Mouse (Mus musculus) G1E (cell line): Measurements from ENCODE around the gene Sf3b2. TPM values are rescaled to one million over a fixed set of nuclear protein-coding genes. Genes with fewer than 3 reads are reported as not detected.

Source experiments
- ATAC-seq: 2 replicates; pipeline ENCODE4 v1.8.0; 2016; ENCODE audit warnings: mild to moderate bottlenecking; ENCODE audit not compliant: insufficient number of reproducible peaks, poor library complexity, low FRiP score, severe bottlenecking; ENCODE audit errors: extremely low read depth
- DNase-seq: peaks from one replicate; pipeline ENCODE4 v3.0.0; 2012; ENCODE audit warnings: low spot score
- H3K27me3 ChIP-seq: 2 replicates; pipeline ENCODE4 v1.6.1; 2012; ENCODE audit warnings: mild to moderate bottlenecking, low read length, inconsistent platforms; ENCODE audit not compliant: insufficient read depth
- H3K36me3 ChIP-seq: replicated peaks from 2 replicates; pipeline ENCODE3; 2012; ENCODE audit warnings: mild to moderate bottlenecking, inconsistent platforms
- H3K4me1 ChIP-seq: 2 replicates; pipeline ENCODE4 v1.6.1; 2012; ENCODE audit warnings: low read depth, low read length, inconsistent platforms, mixed read lengths; ENCODE audit not compliant: insufficient read depth
- H3K4me3 ChIP-seq: 2 replicates; pipeline ENCODE4 v1.5.1; 2012; ENCODE audit warnings: low read depth, mild to moderate bottlenecking, inconsistent platforms, low read length, moderate library complexity, mixed read lengths
- H3K9me3 ChIP-seq: replicated peaks from 2 replicates; pipeline ENCODE4 v1.6.1; 2012; ENCODE audit warnings: inconsistent platforms
- CTCF ChIP-seq: IDR thresholded peaks from 2 replicates; pipeline ENCODE4 v1.5.1; 2012; ENCODE audit warnings: low read depth, low read length, inconsistent platforms, mixed read lengths
- GATA1 ChIP-seq: IDR thresholded peaks from 2 replicates; pipeline ENCODE4 v1.6.1; 2012; ENCODE audit warnings: borderline replicate concordance, low read length, inconsistent platforms, mixed read lengths
- GATA2 ChIP-seq: IDR thresholded peaks from 2 replicates; pipeline ENCODE4 v1.6.1; 2012; ENCODE audit warnings: low read depth, low read length, inconsistent platforms, borderline replicate concordance
- POLR2AphosphoS5 ChIP-seq: IDR thresholded peaks from 2 replicates; pipeline ENCODE4 v1.6.1; 2012; ENCODE audit warnings: low read depth, low read length, inconsistent platforms; ENCODE audit not compliant: insufficient replicate concordance
- TAL1 ChIP-seq: conservative IDR thresholded peaks from 2 replicates; pipeline ENCODE4 v1.6.1; 2012; ENCODE audit warnings: low read depth, low read length, inconsistent platforms, mixed read lengths
- polyA plus RNA-seq: library from polyadenylated mRNA; stranded (reverse); fragments of >175 nt; gene quantifications from 2 replicates; pipeline ENCODE4 v1.2.3, GENCODE M21; 2012
- total RNA-seq, 2 experiments: library from RNA; stranded (forward) in 1 of 2; stranded (reverse) in 1 of 2; fragments of 200-1000 nt in 1 of 2; fragments of >200 nt in 1 of 2; fragmentation: Nextera tagmentation in 1 of 2; gene quantifications; 2 replicates each; pipeline ENCODE4 v1.2.3; 2014 to 2017

Gene Sf3b2
- total and polyA plus RNA-seq, 3 experiments = 175 to 421 (median 253) TPM

DNA sequence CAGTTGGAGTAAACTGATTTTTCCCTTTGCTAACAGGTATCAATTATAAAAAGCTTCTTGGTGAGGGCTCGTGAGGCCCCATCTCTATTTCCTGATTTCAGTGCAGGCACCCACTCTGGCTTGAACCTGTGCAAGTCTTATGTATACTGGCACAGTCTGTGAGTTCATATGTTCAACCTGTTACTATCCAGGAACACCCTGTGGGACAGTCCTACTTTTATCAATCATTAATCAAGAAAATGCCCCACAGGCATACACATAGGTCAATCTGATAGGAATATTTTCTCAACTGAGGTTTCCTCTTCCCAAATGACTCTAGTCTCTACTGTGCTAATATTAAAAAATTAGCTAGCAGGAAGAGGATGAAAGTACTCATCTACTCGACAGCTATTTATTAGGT is 65.1 kb downstream of the Sf3b2 start:
- no peaks in the 10 kb centered on the region for H3K27me3 ChIP-seq
- H3K4me1 ChIP-seq = 0 out of 2 replicates have a peak, but pooled peaks cover 2% of the 10 kb centered on the region
- peaks cover 10% of the 10 kb centered on the region for H3K36me3 ChIP-seq
- no peaks in the 10 kb centered on the region for H3K9me3 ChIP-seq
- TF ChIP-seq POLR2AphosphoS5 (no peak), CTCF (no peak), GATA1 (no peak), GATA2 (no peak), TAL1 (no peak)
- DNase-seq (no peak), ATAC-seq (no peak)
- no peak overlapping the region for H3K4me3 ChIP-seq

DNA sequence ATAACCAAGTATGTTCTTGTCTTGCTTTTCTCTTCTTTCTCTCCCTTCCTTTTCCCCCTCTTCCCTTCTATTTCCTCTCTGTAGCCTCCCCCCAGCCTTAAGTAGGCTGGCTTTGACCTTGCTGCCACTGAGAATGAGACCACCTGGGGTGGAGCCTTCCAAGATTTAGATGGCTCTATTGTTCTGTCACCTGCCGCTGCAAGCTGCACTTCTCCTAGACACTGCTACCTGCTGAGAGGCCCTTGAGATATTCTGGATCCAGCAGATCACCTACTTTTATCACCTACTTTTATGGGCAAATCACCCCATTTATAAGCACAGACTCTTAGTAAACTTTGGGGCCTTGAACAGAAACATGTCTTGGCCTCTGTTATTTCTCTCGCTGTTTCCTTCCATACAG is 70.6 kb downstream of the Sf3b2 start:
- peaks cover 25% of the 10 kb centered on the region for H3K36me3 ChIP-seq

DNA sequence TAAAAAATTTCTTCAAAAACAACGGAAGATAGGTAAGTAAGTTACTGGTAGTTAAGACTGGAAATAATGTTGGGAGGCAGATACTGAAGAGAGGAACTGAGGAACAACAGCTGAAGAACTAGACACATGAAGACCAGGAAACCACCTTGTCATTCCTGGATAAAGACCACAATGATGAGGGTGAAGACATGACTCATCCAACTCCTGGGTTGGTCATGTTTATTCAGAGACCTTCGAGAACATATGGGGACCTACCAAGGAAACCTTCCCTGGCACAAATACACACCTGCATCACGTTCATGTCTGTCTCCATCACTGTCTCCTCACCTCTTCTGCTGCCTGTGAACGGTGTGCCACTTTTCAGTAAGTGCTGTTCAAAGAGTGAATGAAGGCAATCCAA is 71.2 kb downstream of the Sf3b2 start:
- H3K27me3 ChIP-seq = no peaks in the 10 kb centered on the region
- no peak overlapping the region for H3K4me3 ChIP-seq
- H3K36me3 ChIP-seq = peaks cover 25% of the 10 kb centered on the region
- ATAC-seq = no peak
- TF ChIP-seq CTCF = no peak
- H3K4me1 ChIP-seq = no peaks in the 10 kb centered on the region; the same call in 1 of the 2 replicates
- no peaks in the 10 kb centered on the region for H3K9me3 ChIP-seq
- DNase-seq = no peak

More for the DNA sequence above, 70.6 kb downstream of the Sf3b2 start:
- H3K4me3 ChIP-seq = no peak overlapping the region
- H3K4me1 ChIP-seq = no peaks in the 10 kb centered on the region; the same call in 1 of the 2 replicates
- no peaks in the 10 kb centered on the region for H3K9me3 ChIP-seq
- DNase-seq (no peak), ATAC-seq (no peak)
- TF ChIP-seq GATA2 (no peak), CTCF (no peak), POLR2AphosphoS5 (no peak), TAL1 (no peak), GATA1 (no peak)
- H3K27me3 ChIP-seq = no peaks in the 10 kb centered on the region

Other genes starting within 250 kb of the Sf3b2 start
Only the 20 nearest of the 26 such genes appear.
- gene Cnih2, start 196.9 kb downstream of the Sf3b2 start, total RNA-seq (2014; fragmentation: Nextera tagmentation) = 0.53 and 2.1 TPM in 2 replicates
- gene Cnih2, start 196.9 kb downstream of the Sf3b2 start, total RNA-seq (2017) = not detected in 2 replicates
- gene Cnih2, start 196.9 kb downstream of the Sf3b2 start, polyA plus RNA-seq = 1.6 and 1.9 TPM in 2 replicates
- 35.9 and 47.6 TPM in 2 replicates for gene Rab1b, start 188.4 kb downstream of the Sf3b2 start, total RNA-seq (2014; fragmentation: Nextera tagmentation)
- 90.4 and 109 TPM in 2 replicates for gene Rab1b, start 188.4 kb downstream of the Sf3b2 start, total RNA-seq (2017)
- gene Rab1b, start 188.4 kb downstream of the Sf3b2 start, polyA plus RNA-seq = 195 and 231 TPM in 2 replicates
- 6.8 and 10.7 TPM in 2 replicates for gene Klc2, start 176.9 kb downstream of the Sf3b2 start, total RNA-seq (2014; fragmentation: Nextera tagmentation)
- 2.6 and 3.4 TPM in 2 replicates for gene Klc2, start 176.9 kb downstream of the Sf3b2 start, total RNA-seq (2017)
- gene Klc2, start 176.9 kb downstream of the Sf3b2 start, polyA plus RNA-seq = 8.2 and 10.1 TPM in 2 replicates
- 49.8 and 53.3 TPM in 2 replicates for gene Pacs1, start 22.3 kb downstream of the Sf3b2 start, total RNA-seq (2014; fragmentation: Nextera tagmentation)
- gene Pacs1, start 22.3 kb downstream of the Sf3b2 start, total RNA-seq (2017) = 9.8 TPM in 2 replicates
- 39.0 and 50.6 TPM in 2 replicates for gene Pacs1, start 22.3 kb downstream of the Sf3b2 start, polyA plus RNA-seq
- gene Gal3st3, start 2.9 kb upstream of the Sf3b2 start, total RNA-seq (2014; fragmentation: Nextera tagmentation) = not detected in 2 replicates
- 0.16 TPM in 1 of 2 replicates, not detected in the other for gene Gal3st3, start 2.9 kb upstream of the Sf3b2 start, total RNA-seq (2017)
- not detected in 2 replicates for gene Gal3st3, start 2.9 kb upstream of the Sf3b2 start, polyA plus RNA-seq
- gene Catsper1, start 40.3 kb upstream of the Sf3b2 start, total RNA-seq (2014; fragmentation: Nextera tagmentation) = not detected in 2 replicates
- gene Catsper1, start 40.3 kb upstream of the Sf3b2 start, total RNA-seq (2017) = not detected in 2 replicates
- not detected in 2 replicates for gene Catsper1, start 40.3 kb upstream of the Sf3b2 start, polyA plus RNA-seq
- not detected in 2 replicates for gene Cst6, start 54.1 kb upstream of the Sf3b2 start, total RNA-seq (2014; fragmentation: Nextera tagmentation)
- gene Cst6, start 54.1 kb upstream of the Sf3b2 start, total RNA-seq (2017) = 0.05 and 0.06 TPM in 2 replicates
- not detected in 2 replicates for gene Cst6, start 54.1 kb upstream of the Sf3b2 start, polyA plus RNA-seq
- gene Eif1ad, start 71.3 kb upstream of the Sf3b2 start, total RNA-seq (2014; fragmentation: Nextera tagmentation) = 38.5 and 40.9 TPM in 2 replicates
- gene Eif1ad, start 71.3 kb upstream of the Sf3b2 start, total RNA-seq (2017) = 55.0 and 58.4 TPM in 2 replicates
- 96.0 and 100 TPM in 2 replicates for gene Eif1ad, start 71.3 kb upstream of the Sf3b2 start, polyA plus RNA-seq
- gene Banf1, start 71.7 kb upstream of the Sf3b2 start, total RNA-seq (2014; fragmentation: Nextera tagmentation) = 329 and 422 TPM in 2 replicates
- 35.1 and 42.1 TPM in 2 replicates for gene Banf1, start 71.7 kb upstream of the Sf3b2 start, total RNA-seq (2017)
- gene Banf1, start 71.7 kb upstream of the Sf3b2 start, polyA plus RNA-seq = 210 and 227 TPM in 2 replicates
- gene Sart1, start 93.2 kb upstream of the Sf3b2 start, total RNA-seq (2014; fragmentation: Nextera tagmentation) = 39.6 and 40.5 TPM in 2 replicates
- 68.7 and 75.5 TPM in 2 replicates for gene Sart1, start 93.2 kb upstream of the Sf3b2 start, total RNA-seq (2017)
- 183 and 195 TPM in 2 replicates for gene Sart1, start 93.2 kb upstream of the Sf3b2 start, polyA plus RNA-seq
- 1.3 TPM in 1 of 2 replicates, not detected in the other for gene Tsga10ip, start 107.1 kb upstream of the Sf3b2 start, total RNA-seq (2014; fragmentation: Nextera tagmentation)
- 0.11 TPM in 1 of 2 replicates, not detected in the other for gene Tsga10ip, start 107.1 kb upstream of the Sf3b2 start, total RNA-seq (2017)
- 0.74 and 1.5 TPM in 2 replicates for gene Tsga10ip, start 107.1 kb upstream of the Sf3b2 start, polyA plus RNA-seq
- gene Drap1, start 129.5 kb upstream of the Sf3b2 start, total RNA-seq (2014; fragmentation: Nextera tagmentation) = 44.6 and 46.0 TPM in 2 replicates
- gene Drap1, start 129.5 kb upstream of the Sf3b2 start, total RNA-seq (2017) = 81.5 and 87.0 TPM in 2 replicates
- 305 and 329 TPM in 2 replicates for gene Drap1, start 129.5 kb upstream of the Sf3b2 start, polyA plus RNA-seq
- 29.8 and 30.5 TPM in 2 replicates for gene AI837181, start 129.7 kb upstream of the Sf3b2 start, total RNA-seq (2014; fragmentation: Nextera tagmentation)
- 10.2 and 10.5 TPM in 2 replicates for gene AI837181, start 129.7 kb upstream of the Sf3b2 start, total RNA-seq (2017)
- gene AI837181, start 129.7 kb upstream of the Sf3b2 start, polyA plus RNA-seq = 59.5 and 68.5 TPM in 2 replicates
- 0.90 and 3.0 TPM in 2 replicates for gene Fosl1, start 152.1 kb upstream of the Sf3b2 start, total RNA-seq (2014; fragmentation: Nextera tagmentation)
- 1.9 and 2.3 TPM in 2 replicates for gene Fosl1, start 152.1 kb upstream of the Sf3b2 start, total RNA-seq (2017)
- 3.4 and 3.6 TPM in 2 replicates for gene Fosl1, start 152.1 kb upstream of the Sf3b2 start, polyA plus RNA-seq
- gene Ccdc85b, start 162.4 kb upstream of the Sf3b2 start, total RNA-seq (2014; fragmentation: Nextera tagmentation) = 1.9 and 3.3 TPM in 2 replicates
- 3.0 and 4.1 TPM in 2 replicates for gene Ccdc85b, start 162.4 kb upstream of the Sf3b2 start, total RNA-seq (2017)
- 13.1 and 16.9 TPM in 2 replicates for gene Ccdc85b, start 162.4 kb upstream of the Sf3b2 start, polyA plus RNA-seq
- gene Fibp, start 165.2 kb upstream of the Sf3b2 start, total RNA-seq (2014; fragmentation: Nextera tagmentation) = 50.8 and 53.9 TPM in 2 replicates
- gene Fibp, start 165.2 kb upstream of the Sf3b2 start, total RNA-seq (2017) = 71.8 and 104 TPM in 2 replicates
- 42.8 and 162 TPM in 2 replicates for gene Fibp, start 165.2 kb upstream of the Sf3b2 start, polyA plus RNA-seq
- gene Ctsw, start 173.1 kb upstream of the Sf3b2 start, total RNA-seq (2014; fragmentation: Nextera tagmentation) = not detected in 2 replicates
- not detected in 2 replicates for gene Ctsw, start 173.1 kb upstream of the Sf3b2 start, total RNA-seq (2017)
- gene Ctsw, start 173.1 kb upstream of the Sf3b2 start, polyA plus RNA-seq = not detected in 2 replicates
- gene Efemp2, start 178.5 kb upstream of the Sf3b2 start, total RNA-seq (2014; fragmentation: Nextera tagmentation) = 4.1 and 6.7 TPM in 2 replicates
- 4.6 and 6.6 TPM in 2 replicates for gene Efemp2, start 178.5 kb upstream of the Sf3b2 start, total RNA-seq (2017)
- 3.0 and 3.1 TPM in 2 replicates for gene Efemp2, start 178.5 kb upstream of the Sf3b2 start, polyA plus RNA-seq
- 16.8 and 38.0 TPM in 2 replicates for gene Mus81, start 192.9 kb upstream of the Sf3b2 start, total RNA-seq (2014; fragmentation: Nextera tagmentation)
- gene Mus81, start 192.9 kb upstream of the Sf3b2 start, total RNA-seq (2017) = 16.0 and 22.9 TPM in 2 replicates
- 17.1 and 19.5 TPM in 2 replicates for gene Mus81, start 192.9 kb upstream of the Sf3b2 start, polyA plus RNA-seq
- 1,228 and 1,288 TPM in 2 replicates for gene Cfl1, start 195.0 kb upstream of the Sf3b2 start, total RNA-seq (2014; fragmentation: Nextera tagmentation)
- gene Cfl1, start 195.0 kb upstream of the Sf3b2 start, total RNA-seq (2017) = 1,086 and 1,192 TPM in 2 replicates
- 853 and 1,308 TPM in 2 replicates for gene Cfl1, start 195.0 kb upstream of the Sf3b2 start, polyA plus RNA-seq